Mouse (Mus musculus) G1E (cell line): Measurements from ENCODE around the gene Scgb2a2.

Experiments
- CTCF ChIP-seq: IDR thresholded peaks from 2 replicates; pipeline ENCODE4 v1.5.1; 2012; ENCODE audit warnings: low read depth, low read length, inconsistent platforms, mixed read lengths
- GATA1 ChIP-seq: IDR thresholded peaks from 2 replicates; pipeline ENCODE4 v1.6.1; 2012; ENCODE audit warnings: borderline replicate concordance, low read length, inconsistent platforms, mixed read lengths
- POLR2AphosphoS5 ChIP-seq: IDR thresholded peaks from 2 replicates; pipeline ENCODE4 v1.6.1; 2012; ENCODE audit warnings: low read depth, low read length, inconsistent platforms; ENCODE audit not compliant: insufficient replicate concordance

DNA sequence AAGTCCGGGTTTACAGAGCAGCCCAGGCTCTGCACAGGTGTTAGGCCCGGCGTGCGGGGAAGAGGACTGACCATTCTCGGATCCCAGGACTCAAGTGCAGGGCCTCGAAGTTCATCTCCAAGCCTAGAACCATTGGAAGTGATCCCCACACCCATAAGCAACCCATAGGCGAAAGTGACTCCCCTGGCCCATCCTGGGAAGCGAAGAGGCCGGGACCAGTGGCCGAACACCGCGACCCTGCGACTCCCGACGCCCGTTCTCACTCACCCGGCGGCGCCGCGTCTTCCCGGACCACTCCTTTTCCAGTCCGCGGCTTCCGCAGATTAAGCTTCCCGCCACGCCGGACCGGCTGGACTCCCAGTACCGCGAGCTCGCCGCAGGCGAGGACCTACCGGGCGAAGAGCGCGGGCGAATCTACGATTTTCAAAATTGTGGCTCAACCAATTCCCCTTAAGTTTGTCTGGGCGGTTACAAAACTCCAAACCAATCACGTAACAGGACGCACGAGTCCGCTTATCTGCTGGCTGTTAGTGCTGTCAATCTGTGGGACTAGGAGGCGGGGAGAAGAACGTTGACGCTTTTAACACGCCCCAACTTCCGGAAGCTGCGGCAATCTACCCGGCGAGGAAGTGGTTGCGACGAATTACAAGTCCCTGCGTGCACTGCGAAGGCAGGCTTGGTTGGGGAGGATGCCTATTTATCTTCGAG, 51.9 kb downstream of the Scgb2a2 start, which contains the start of gene Incenp:
- TF ChIP-seq CTCF, result no peak
- TF ChIP-seq GATA1, result no peak
- TF ChIP-seq POLR2AphosphoS5, result 0 out of 2 replicates have a peak, but pooled peaks have one; percentile 69
